Mouse (Mus musculus) forebrain, embryonic 16.5 days (tissue): Measurements from ENCODE around the gene Hivep3. TPM values are rescaled to one million over a fixed set of nuclear protein-coding genes. Genes with fewer than 3 reads are reported as not detected.

ENCODE experiments used
- ATAC-seq: fragments of 200-750 bp; cut with Nextera tagmentation; 2 replicates; pipeline ENCODE4 v1.8.0; 2017; ENCODE audit warnings: mild to moderate bottlenecking, moderate library complexity
- H3K27ac ChIP-seq: fragments of 300-500 bp; sonication (generic); 2 replicates; pipeline ENCODE4 v1.5.1; 2014; ENCODE audit warnings: low read length, control low read depth
- H3K27me3 ChIP-seq: fragments of 300-500 bp; sonication (generic); replicated peaks from 2 replicates; pipeline ENCODE4 v1.6.1; 2014; ENCODE audit warnings: low read length; ENCODE audit not compliant: control insufficient read depth, insufficient read depth
- H3K36me3 ChIP-seq: fragments of 300-500 bp; sonication (generic); 2 replicates; pipeline ENCODE4 v1.6.1; 2014; ENCODE audit not compliant: control insufficient read depth, insufficient read depth
- H3K4me1 ChIP-seq: fragments of 300-500 bp; sonication (generic); replicated peaks from 2 replicates; pipeline ENCODE4 v1.6.1; 2014; ENCODE audit warnings: low read length; ENCODE audit not compliant: control insufficient read depth, insufficient read depth
- H3K4me2 ChIP-seq: fragments of 300-500 bp; sonication (generic); 2 replicates; pipeline ENCODE4 v1.6.1; 2014; ENCODE audit warnings: mild to moderate bottlenecking, low read length, control low read depth
- H3K4me3 ChIP-seq: fragments of 300-500 bp; sonication (generic); replicated peaks from 2 replicates; pipeline ENCODE4 v1.5.1; 2014; ENCODE audit warnings: mild to moderate bottlenecking, low read length, control low read depth
- H3K9ac ChIP-seq: fragments of 300-500 bp; sonication (generic); replicated peaks from 2 replicates; pipeline ENCODE4 v1.6.1; 2014; ENCODE audit warnings: low read depth, low read length, control low read depth
- H3K9me3 ChIP-seq: fragments of 300-500 bp; sonication (generic); 2 replicates; pipeline ENCODE4 v1.6.1; 2016; ENCODE audit warnings: low read length; ENCODE audit not compliant: control insufficient read depth
- WGBS: fragments of 180-500 bp; shearing (Covaris S2); extraction: QIAGEN DNeasy Blood & Tissue Kit; methylation state at CpG from one replicate; pipeline ENCODE4 v1.1.7; 2014; 5-methylcytosine and 5-hydroxymethylcytosine counted together
- polyA plus RNA-seq: library from polyadenylated mRNA; unstranded; fragments of >200 nt; fragmentation: Nextera tagmentation; extraction: Ambion mirVana; gene quantifications from 2 replicates; pipeline ENCODE4 v1.2.1, GENCODE M21; 2015

Hivep3 gene
- polyA plus RNA-seq, 1 experiment from 2014 or later = 26.4 TPM

GRCm38 (mm10) chr4:120142905-120143304 is 409.3 kb downstream of the Hivep3 start:
- no peak overlapping the region for H3K9ac ChIP-seq
- ATAC-seq = peak; percentile 42; the same call in 1 of the 2 replicates
- no peak overlapping the region for H3K27ac ChIP-seq
- 57% methylated on average over 9 of the region's 9 CpGs for WGBS
- H3K4me1 ChIP-seq = no peaks in the 10 kb centered on the region
- H3K27me3 ChIP-seq = no peaks in the 10 kb centered on the region
- no peaks in the 10 kb centered on the region for H3K9me3 ChIP-seq
- no peak overlapping the region for H3K4me2 ChIP-seq
- no peaks in the 10 kb centered on the region for H3K36me3 ChIP-seq
- no peak overlapping the region for H3K4me3 ChIP-seq

- ATAC-seq = no peak
- Histone ChIP-seq H3K4me2 (no peak overlapping the region), H3K9ac (no peak overlapping the region), H3K4me3 (no peak overlapping the region), H3K36me3 (no peaks in the 10 kb centered on the region), H3K4me1 (peaks cover 7% of the 10 kb centered on the region), H3K27me3 (no peaks in the 10 kb centered on the region), H3K9me3 (no peaks in the 10 kb centered on the region), H3K27ac (no peak overlapping the region)
- WGBS = 73% methylated on average over 5 of the region's 5 CpGs
Measured at GRCm38 (mm10) chr4:120144343-120144742, 410.8 kb downstream of the Hivep3 start.

GRCm38 (mm10) chr4:120145931-120146330 is 412.3 kb downstream of the Hivep3 start:
- no peaks in the 10 kb centered on the region for H3K9me3 ChIP-seq
- WGBS = 79% methylated on average over 8 of the region's 8 CpGs
- no peak for ATAC-seq

GRCm38 (mm10) chr4:120148291-120149141 is 414.9 kb downstream of the Hivep3 start:
- H3K4me1 ChIP-seq = peaks cover 7% of the 10 kb centered on the region
- peak overlapping the region; percentile 36 for H3K4me2 ChIP-seq
- WGBS = 4% methylated on average over 43 of the region's 45 CpGs
- no peak overlapping the region for H3K27ac ChIP-seq
- H3K9ac ChIP-seq = peak overlapping the region; percentile 58
- no peaks in the 10 kb centered on the region for H3K27me3 ChIP-seq
- ATAC-seq = peak; percentile 83
- no peak overlapping the region for H3K4me3 ChIP-seq
- no peaks in the 10 kb centered on the region for H3K36me3 ChIP-seq
- no peaks in the 10 kb centered on the region for H3K9me3 ChIP-seq

More at GRCm38 (mm10) chr4:120145931-120146330, 412.3 kb downstream of the Hivep3 start:
- Histone ChIP-seq H3K4me1 (peaks cover 7% of the 10 kb centered on the region), H3K4me3 (no peak overlapping the region), H3K36me3 (no peaks in the 10 kb centered on the region), H3K4me2 (no peak overlapping the region), H3K27me3 (no peaks in the 10 kb centered on the region), H3K27ac (no peak overlapping the region), H3K9ac (no peak overlapping the region)

- Histone ChIP-seq H3K27ac (no peak overlapping the region), H3K4me1 (peaks cover 7% of the 10 kb centered on the region), H3K27me3 (no peaks in the 10 kb centered on the region), H3K4me2 (peak overlapping the region; percentile 36), H3K4me3 (no peak overlapping the region), H3K9ac (peak overlapping the region; percentile 58), H3K36me3 (no peaks in the 10 kb centered on the region), H3K9me3 (no peaks in the 10 kb centered on the region)
- WGBS = 36% methylated on average over 3 of the region's 3 CpGs
- peak; percentile 36; the same call in 1 of the 2 replicates for ATAC-seq
Measured at GRCm38 (mm10) chr4:120149142-120149524, 415.5 kb downstream of the Hivep3 start.

GRCm38 (mm10) chr4:120150345-120150920 is 416.8 kb downstream of the Hivep3 start:
- H3K4me3 ChIP-seq = no peak overlapping the region
- H3K27ac ChIP-seq = no peak overlapping the region
- no peaks in the 10 kb centered on the region for H3K9me3 ChIP-seq
- whole genome bisulfite sequencing = 72% methylated on average over 6 of the region's 6 CpGs
- H3K4me2 ChIP-seq = no peak overlapping the region
- H3K9ac ChIP-seq = no peak overlapping the region
- H3K27me3 ChIP-seq = no peaks in the 10 kb centered on the region
- H3K36me3 ChIP-seq = no peaks in the 10 kb centered on the region
- peaks cover 7% of the 10 kb centered on the region for H3K4me1 ChIP-seq
- no peak for ATAC-seq

GRCm38 (mm10) chr4:120151906-120152305 is 418.3 kb downstream of the Hivep3 start:
- ATAC-seq = no peak
- Histone ChIP-seq H3K4me3 (no peak overlapping the region), H3K9ac (no peak overlapping the region), H3K9me3 (no peaks in the 10 kb centered on the region), H3K4me1 (peaks cover 7% of the 10 kb centered on the region), H3K4me2 (no peak overlapping the region), H3K36me3 (no peaks in the 10 kb centered on the region), H3K27ac (no peak overlapping the region), H3K27me3 (no peaks in the 10 kb centered on the region)
- 82% methylated on average over 6 of the region's 6 CpGs for WGBS

GRCm38 (mm10) chr4:120152648-120153047 is 419.1 kb downstream of the Hivep3 start:
- H3K27me3 ChIP-seq = no peaks in the 10 kb centered on the region
- no peak overlapping the region for H3K9ac ChIP-seq
- H3K4me1 ChIP-seq = peaks cover 7% of the 10 kb centered on the region
- H3K36me3 ChIP-seq = no peaks in the 10 kb centered on the region
- 64% methylated on average over 4 of the region's 4 CpGs for WGBS
- H3K4me2 ChIP-seq = no peak overlapping the region
- no peak overlapping the region for H3K27ac ChIP-seq
- H3K4me3 ChIP-seq = no peak overlapping the region
- ATAC-seq = no peak
- H3K9me3 ChIP-seq = no peaks in the 10 kb centered on the region

- H3K27ac ChIP-seq = no peak overlapping the region
- H3K4me2 ChIP-seq = no peak overlapping the region
- no peak overlapping the region for H3K4me3 ChIP-seq
- 95% methylated on average over 3 of the region's 3 CpGs for WGBS
- H3K9ac ChIP-seq = no peak overlapping the region
- ATAC-seq = no peak
- no peaks in the 10 kb centered on the region for H3K9me3 ChIP-seq
- peaks cover 4% of the 10 kb centered on the region for H3K4me1 ChIP-seq
- no peaks in the 10 kb centered on the region for H3K27me3 ChIP-seq
- no peaks in the 10 kb centered on the region for H3K36me3 ChIP-seq
Measured at GRCm38 (mm10) chr4:120153736-120154135, 420.2 kb downstream of the Hivep3 start.
